Mouse (Mus musculus) lung, postnatal 0 days (tissue): ENCODE data around the gene Dcun1d4.

Experiments
- CTCF ChIP-seq: IDR thresholded peaks from 2 replicates; pipeline ENCODE4 v1.5.1; 2016; ENCODE audit warnings: antibody characterized with exemption, mild to moderate bottlenecking
- EP300 ChIP-seq: IDR thresholded peaks from 2 replicates; pipeline ENCODE4 v1.6.1; 2016; ENCODE audit warnings: antibody characterized with exemption, mild to moderate bottlenecking, control low read depth

- TF ChIP-seq CTCF (no peak), EP300 (no peak)
These were observed 37.8 kb downstream of the Dcun1d4 start for GRCm38 (mm10) chr5:73518424-73519211.
